Mouse (Mus musculus) megakaryocyte, adult 5-6 weeks (primary cell): ENCODE data around the gene Trnp1. TPM values are rescaled to one million over a fixed set of nuclear protein-coding genes. Genes with fewer than 3 reads are reported as not detected.
"Not testable (repeated sequence)": the region's sequence is repeated elsewhere in the genome, so short reads cannot be mapped to it uniquely, and the experiment has no call there.

Experiments
- ATAC-seq: 2 replicates; pipeline ENCODE4 v1.8.0; 2016; ENCODE audit warnings: mild to moderate bottlenecking, inconsistent platforms; ENCODE audit not compliant: poor library complexity, severe bottlenecking
- total RNA-seq, 2 experiments: library from RNA; stranded (forward) in 1 of 2; stranded (reverse) in 1 of 2; fragments of 153-499, 151-499 nt in 1 of 2; fragments of 221-1000, 200-1000 nt in 1 of 2; gene quantifications; 2 replicates each; pipeline versions ENCODE4 v1.2.3 to v1.2.4; 2015 to 2017

The Trnp1 gene
- total RNA-seq (2015) (not detected in 2 replicates), total RNA-seq (2017) (not detected in 2 replicates)

DNA sequence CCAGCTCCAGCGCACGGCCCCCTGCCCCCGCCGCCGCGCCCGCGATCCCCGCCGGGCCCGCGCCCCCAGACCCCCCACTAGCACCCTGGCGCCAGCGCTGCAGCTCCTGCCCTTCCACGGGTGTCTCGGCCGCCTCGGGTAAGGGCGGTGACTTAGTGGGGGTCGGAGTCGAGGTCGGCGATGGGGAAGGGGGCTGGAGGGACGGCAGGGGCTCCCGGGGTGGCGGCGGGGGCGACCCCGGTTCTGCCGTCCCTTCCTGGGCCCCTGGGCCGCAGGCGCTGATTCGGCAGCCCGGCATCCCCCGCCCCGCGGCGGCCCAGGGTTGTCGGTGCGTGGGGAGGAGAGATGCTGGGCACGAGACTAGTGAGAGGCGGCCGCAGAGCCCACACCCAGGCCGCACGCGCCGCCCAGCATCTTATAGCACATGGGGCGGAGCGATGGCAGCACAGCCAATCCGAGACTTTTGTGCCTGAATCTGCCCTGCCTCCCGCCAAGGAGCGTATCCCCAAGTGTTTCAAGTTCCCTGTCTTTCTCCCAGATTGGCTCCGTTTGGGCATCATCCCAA is at the start of gene Trnp1:
Trnp1 (minus strand) TSS at position 391 of the 565 bp plus-strand sequence.
- peak; percentile 77 for ATAC-seq

DNA sequence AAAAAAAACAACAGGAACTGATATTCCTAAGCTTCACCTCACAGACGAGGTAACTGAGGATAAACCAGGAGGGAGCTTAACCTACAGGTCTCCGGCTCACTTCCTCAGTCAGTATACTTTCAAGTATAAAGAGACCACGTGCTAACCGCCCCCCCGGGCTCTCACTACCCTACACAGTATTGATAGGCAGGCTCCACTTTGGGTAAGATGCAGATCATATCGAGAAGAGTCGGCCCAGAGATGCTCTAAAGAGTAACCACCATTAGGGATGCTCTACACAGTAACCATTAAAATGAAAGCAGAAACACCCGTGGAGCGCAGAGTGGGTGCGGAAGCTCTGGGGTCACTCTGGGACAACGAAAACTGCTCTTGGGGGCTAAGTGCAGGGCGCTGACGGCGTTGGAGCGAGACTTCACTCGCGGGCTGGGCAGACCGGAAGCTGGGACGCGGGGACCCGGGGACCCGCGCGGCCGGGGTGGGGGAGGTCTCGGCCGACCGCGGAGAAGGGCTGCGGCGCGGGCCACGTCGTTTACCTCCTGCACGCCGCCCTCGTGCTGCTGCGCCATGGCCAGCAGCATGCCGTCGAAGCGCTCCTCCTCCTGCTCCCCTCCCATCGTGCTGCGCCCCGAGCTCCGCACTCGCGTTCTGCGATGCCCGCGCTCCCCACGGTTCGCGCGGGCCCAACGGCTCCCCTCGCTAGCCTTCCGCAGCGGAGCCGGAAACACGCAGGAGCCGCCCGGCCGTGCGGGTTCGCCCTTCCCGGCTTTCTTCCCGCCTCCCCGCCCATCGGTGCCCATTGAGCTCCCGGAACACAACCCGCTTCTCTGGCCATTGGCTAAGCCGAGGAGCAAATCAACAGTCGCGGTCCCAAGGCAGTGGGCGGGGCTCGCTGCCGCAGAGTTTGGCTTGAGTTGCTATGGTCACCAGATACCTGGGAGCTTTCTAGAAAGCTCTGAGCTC is 47.2 kb upstream of the Trnp1 start, which contains the start of gene Nudc:
Nudc (minus strand) TSS at position 725 of the 960 bp plus-strand sequence.
- ATAC-seq, result peak; percentile 100

DNA sequence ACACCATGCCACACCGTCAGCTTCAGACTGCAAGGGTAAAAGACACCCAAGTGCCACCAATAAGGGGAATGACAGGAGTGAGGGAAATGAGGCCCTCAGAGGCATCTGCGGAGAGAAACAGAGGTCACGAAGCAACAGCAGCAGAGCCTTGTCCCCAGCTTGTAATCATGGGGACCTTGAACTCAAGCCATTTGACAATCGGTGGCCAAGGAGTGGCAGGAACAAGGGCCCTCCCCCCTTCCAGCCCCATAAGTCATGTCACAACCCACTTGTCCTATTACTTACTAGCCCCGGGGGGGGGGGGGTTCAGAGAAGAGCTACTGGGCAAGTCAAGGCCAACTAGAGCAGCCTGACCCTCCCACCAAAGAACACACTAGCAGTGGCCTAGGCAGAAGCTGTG is 38.3 kb upstream of the Trnp1 start:
- no peak for ATAC-seq

DNA sequence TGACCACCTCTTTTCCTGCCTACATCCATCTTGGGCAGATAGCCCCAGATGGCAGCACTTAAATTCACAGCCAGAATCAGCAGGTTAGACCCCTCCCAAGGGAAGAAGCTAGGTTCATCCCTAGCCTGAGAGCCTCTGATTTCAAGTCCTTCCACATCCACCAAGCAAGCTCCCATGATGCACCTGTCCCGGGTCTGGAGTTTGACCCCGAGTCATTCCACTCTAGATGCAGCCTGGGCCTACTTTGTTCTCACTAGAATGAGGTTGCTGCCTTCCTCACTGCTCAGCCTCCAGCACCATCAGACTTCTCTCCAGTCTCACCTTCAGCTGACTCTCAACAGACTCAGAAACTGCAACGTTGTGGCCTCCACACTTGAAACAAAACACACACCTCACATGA is 37.7 kb upstream of the Trnp1 start:
- ATAC-seq, result no peak

DNA sequence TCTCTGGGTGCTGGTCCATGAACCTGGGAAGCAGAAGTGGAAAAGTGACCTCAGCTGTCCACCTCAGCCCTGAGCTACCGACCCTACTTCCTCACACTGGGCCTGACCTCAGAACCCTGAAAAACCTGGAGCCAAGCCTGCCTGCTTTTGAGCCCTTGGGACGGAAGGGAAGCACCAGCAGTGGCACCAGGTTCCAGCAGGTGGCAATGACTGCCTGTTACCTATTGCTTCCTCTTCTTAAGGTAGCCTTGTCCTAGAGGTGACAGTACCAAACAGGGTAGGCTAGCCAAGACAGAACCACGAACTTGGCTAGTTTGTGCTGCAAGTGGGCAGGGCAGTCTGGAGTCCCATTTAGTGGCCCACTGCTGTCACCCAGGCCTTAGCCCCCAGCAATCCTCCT is 34.4 kb upstream of the Trnp1 start:
- ATAC-seq, result no peak

DNA sequence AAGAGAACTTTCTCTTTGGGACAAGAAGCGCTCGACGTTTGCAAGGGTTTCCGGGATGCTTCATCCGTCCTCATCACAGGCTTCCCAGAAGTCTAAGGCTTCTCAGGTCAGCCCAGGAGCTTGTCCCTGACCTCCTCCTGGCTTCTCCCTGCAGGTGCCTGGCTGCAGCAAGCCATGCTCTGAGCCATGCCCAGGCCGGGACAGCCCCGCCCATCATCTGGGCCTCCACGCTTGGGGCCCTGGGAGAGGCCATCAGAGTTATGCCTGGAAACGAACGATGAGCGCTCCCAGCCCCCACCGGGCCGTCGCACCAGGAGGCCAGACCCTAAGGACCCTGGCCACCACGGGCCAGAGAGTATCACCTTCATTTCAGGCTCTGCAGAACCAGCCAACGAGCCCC is 29.4 kb upstream of the Trnp1 start:
- ATAC-seq, result no peak

DNA sequence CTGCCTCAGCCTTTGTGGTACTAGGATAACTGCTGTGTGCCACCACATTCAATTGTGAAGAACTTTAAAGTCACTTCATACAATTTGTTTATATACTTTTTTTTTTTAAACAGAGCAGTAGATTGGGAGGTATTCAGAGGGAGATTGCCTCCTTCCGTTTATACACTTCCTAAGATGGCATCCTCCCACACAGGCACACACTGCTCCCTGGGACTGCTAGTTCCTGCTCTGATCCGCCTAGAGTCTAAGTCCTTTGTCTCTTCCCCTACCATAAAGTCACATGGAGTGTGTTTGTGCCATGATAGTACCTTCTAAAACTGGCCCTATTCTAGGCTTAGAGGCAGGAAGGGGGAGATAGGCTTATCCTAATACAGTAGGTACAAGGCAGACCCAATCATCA is 23.2 kb upstream of the Trnp1 start:
- ATAC-seq, result no peak

DNA sequence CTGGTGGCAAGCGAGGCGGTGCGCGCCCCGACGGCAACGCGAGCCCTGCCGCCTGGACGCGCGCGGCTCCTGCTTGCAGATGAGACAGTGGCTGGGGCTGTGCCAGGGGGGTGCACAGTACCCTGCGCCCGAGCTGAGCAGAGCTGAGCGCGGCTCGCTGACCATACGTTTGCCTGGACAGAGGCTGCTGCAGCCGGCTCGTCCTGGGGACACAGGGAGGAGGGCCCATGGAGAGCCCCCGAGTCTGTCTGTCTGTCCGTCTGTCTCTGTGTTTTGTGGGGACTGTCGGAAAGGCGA is 21.0 kb upstream of the Trnp1 start:
- ATAC-seq, result no peak

DNA sequence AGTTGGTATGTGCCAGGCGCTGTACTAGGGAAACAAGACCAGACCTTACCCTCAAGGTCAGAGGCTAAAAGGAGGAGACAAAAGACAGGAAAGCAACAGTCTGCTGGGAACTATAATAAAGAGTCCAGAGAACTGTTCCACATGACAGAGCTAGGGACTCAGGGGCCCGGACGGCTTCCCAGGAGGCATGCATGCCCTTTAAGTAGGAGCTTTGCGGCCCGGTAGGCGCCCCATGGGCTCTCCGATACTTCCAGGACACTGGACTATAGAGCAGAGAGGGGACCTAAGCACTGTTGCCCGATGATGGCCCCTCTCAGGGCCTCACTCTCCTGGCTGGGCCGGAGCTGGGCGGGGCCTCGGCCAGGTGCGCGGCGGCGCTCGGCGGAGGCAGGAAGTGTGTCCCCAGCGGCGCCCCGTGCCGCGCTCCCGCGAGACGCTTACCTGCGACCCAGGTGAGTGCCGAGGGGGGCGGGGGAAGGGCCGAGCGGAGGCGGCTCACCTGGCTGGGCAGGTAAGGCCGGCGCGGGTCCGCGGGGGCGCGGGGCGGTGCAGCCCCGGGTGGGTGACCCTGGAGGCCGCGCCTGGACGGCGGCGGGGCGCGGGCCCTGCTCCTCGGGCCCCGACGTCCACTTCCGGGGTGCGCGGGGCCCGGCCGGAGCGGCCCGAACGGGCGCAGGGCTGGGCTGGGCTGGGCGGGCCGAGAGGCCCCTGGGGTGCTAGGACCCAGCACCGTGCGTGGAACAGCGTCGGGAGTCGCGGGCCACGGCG is 20.4 kb upstream of the Trnp1 start, which contains the start of gene Kdf1:
Kdf1 (plus strand) TSS at position 363 of the 768 bp plus-strand sequence.
- ATAC-seq, result no peak

DNA sequence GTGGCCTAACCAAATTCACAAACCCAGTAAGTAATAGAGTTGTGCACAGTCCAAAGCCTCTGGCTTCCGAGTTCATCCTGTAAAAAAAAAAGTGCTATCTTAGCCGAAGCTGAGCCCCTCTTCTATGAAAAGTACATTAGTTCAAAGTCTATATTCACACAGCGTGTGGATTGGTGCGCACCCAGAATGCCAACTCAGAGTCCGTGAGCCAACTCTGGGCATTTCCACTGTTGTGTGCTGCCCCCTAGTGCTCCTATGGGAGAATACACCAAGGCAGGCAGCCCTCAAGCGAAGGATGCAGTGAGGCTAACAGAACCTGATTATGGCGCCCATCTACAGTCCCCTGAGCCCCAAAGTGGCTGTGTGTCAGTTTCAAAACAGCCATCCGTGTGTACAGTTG is 14.6 kb upstream of the Trnp1 start:
- ATAC-seq, result peak; percentile 93

DNA sequence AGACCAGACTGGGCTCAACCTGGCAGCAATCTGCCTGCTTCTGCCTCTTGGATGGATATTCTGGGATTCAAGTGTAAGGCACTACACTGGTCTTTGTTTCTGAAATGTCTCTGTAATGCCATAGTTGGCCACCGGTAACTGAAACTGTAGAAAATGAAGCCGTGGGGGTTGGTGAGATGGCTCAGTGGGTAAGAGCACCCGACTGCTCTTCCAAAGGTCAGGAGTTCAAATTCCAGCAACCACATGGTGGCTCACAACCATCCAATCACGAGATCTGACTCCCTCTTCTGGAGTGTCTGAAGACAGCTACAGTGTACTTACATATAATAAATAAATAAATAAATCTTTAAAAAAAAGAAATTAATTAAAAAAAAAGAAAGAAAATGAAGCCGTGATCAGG is 14.2 kb upstream of the Trnp1 start:
- ATAC-seq, result not testable (repeated sequence)

DNA sequence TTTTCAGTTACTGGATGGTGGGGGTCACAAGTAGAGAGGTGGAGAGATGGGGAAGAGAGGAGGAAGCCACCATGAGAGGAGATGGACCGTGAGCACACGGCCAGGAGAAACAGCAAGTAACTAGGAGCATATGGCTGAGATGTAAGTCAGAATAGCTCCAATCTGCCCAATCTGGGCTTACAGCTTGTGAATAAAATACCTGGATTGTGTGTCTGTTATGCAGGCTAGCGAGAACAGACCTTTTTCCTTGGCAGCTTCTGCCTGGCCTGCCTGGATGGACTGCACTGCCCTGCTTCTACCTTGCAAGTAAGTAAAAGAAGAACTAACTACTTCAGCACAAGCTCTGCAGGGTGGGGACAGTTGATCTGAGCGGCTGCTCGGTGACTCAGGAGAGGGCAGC is 12.7 kb upstream of the Trnp1 start:
- ATAC-seq, result no peak

DNA sequence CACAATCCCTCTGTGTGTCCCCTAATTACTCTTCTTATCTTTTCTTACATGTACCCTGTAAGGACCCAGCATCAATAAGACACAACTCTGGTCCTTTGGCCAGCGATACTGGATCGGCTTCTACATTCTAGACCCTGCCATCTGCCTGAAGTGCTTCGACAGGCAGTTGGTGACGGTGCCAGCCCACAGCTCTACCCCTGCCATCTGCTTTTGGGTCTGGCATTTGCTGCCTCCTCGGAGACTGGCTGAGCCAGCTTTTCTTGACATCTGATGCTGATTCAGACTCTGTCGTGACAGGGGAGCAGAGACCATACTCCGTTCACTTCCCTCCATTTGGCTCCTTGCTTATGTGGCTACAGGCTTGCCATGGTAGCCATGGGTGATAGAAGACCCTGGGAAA is 10.6 kb upstream of the Trnp1 start:
- no peak for ATAC-seq

DNA sequence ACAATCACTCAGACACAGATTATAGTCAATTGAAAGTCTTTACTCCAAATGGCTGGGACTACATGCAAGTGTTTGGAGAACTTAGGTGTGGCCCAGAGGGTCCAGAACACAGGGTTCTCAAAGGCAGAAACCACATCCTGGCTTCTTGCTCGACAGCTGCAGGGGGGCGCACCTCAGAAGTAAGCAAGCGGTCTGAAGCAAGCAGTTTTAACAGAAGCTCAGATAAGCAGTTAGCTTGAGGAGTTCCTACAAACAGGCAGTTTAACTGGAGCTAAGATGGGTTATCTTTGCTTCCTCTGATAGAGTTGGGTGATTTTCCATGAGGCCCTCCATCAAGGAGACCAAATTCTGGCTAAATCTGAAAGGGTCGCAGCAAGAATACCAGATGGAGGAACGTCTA is 8.2 kb upstream of the Trnp1 start:
- ATAC-seq, result no peak

DNA sequence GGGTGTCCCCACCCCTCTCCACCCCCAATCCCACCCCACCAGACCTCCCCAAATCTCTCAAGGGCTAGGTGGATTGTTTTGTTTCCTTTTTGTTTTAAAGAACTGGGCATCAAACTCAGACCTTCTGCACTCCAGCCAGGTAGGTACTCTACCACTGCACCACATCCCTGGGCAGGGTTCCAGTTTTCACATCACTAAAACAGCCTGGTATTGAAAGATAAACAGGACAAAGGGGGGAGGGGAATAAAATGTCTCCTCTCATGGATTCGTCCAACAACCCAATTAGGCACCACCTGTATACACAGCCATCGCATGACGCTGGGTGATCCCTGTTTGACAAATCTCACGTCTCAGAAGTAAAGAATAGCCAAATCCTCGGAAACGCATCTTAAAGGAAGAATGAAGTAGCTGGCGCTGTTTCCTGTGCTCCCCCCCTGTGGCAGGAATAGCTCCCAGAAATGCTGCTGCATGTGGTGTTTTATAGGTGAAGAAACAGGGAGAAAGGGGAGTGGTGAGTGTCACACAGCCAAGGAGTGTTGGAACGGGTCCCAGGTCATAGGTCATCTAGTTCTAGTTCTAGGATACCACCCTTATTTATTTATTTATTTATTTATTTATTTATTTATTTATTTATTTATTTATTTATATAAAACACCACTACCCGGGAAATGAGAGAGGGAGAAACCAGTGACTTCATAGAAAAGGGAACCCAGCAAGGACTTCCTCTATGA is 6.6 kb upstream of the Trnp1 start:
- ATAC-seq, result no peak

DNA sequence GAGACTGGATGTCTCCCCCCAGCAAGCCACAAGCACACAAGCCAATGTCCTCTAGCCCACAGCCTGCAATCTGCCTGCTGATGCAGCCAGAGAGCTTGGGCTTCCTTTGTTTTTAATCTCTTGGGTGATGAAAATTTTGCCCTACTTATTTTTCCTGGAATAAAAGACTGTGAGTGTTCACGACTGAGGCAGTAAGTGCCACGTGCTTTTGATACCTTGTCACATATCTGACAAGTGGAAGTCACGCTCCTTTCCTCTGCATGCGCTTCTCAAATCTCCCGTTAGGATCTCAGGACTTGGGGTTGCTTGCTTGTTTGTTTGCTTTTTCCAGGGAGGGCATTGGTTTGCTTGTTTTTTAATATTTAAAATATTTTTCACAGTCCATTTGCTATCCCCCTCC is 6.0 kb upstream of the Trnp1 start:
- no peak for ATAC-seq

DNA sequence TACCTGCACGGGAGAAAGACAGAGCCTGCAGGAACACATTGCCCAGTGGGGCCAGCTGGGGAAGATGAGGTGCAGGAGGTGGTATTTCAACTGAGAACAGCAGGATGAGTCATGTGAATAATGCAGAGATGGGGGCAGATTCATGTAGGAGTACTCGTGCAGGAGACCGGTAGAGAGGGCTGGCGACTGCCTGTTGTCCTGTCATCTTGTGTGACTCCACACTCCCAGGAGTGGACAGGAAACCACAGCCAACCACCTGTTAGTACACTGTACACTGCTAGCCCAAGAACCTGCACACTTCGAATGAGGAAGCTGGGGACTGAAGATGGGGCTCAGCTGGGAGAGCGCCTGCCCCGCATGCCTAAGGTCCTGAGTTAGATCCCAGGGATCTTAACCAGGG is 3.2 kb upstream of the Trnp1 start:
- peak; percentile 33; the same call in 1 of the 2 replicates for ATAC-seq

DNA sequence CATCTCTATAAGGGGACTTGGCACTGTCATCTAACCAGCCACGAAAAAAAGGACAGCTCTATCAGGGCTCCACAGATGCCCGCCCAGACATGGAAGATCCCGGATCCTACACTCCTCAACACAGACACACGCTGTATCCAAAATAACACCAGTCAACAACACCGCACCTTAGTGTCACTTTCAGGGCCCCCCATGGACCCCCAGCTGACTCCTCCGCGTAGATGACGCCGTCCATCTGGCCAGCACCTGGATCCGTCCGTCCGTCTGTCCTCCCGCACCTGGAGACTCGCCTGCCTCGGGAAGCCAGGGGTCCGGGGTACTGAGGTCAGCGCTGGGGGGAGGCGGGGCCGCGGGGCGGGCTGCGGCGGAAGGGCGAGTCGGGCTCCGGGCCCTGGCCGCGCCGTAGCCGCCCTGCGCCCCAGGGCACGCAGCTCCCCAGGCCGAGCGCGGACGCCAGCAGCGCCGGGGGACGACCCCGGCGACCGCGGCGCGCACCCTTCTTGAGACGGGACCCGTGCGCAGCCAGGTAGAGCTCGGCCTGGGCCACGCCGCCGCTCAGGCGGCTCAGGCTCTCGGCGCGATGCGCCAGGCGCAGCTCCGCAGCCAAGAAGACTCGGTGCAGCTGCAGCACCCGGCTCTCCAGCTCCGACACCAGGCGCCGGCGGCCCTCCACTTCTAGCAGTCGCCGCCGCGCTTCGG is 740 bp downstream of the Trnp1 start:
- no peak for ATAC-seq

DNA sequence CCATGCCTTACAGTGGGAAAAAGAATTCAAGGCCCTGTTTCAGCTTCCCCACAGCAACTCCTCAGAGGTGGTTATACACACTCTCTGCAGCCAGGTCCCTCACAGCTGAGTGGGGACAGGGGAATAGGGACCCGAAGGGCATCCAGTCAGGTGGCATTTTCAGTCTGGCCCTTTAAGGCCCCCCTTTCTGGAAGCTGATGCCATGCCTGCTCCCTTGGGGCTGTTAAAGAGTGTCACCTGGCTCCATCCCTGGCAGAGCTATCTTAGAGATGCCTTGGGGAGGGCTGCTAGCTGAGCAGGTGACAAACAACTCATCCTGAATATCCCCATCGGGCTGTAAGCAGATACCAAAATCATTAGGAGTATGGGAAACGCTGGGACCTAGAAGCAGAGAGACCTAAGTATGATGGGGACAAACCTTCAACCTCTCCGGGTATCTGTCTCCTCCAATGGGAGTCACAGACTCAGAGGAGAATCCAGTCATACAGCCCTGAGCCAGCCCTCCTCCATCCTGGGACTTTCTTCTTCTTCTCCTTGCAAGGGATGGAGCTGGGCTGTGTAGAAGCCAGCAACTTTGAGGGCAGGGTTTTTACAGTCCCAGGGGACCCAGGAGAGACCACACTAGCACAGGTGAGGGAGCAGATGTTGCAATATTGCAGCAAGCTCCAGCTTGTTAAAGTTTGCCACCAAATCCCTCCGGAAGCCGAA is 1.5 kb downstream of the Trnp1 start:
- ATAC-seq, result no peak

DNA sequence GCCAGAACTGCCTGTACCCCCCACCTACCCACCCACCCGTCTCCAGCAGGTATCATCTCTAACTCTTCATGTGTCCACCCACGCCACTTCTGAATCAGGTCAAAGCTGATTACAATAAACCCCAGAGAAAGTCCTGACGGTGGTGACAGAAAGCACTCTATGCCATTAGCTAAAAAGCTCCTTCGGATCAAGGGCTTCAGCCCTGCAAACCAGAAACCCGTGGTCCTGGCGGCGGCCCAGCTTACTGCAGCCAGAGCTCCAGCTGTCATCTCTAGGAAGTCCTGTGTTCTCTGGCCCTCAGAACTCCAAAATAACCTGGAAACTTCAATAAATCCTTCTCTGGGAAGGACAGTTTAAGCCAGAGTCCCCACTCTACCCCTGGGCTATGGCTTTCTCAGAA is 2.6 kb downstream of the Trnp1 start:
- no peak for ATAC-seq
